Mouse (Mus musculus) adrenal gland, adult 10 weeks (tissue): ENCODE measurements around the gene Hapln1. TPM values are rescaled to one million over a fixed set of nuclear protein-coding genes. Genes with fewer than 3 reads are reported as not detected.

Experiments
- polyA plus RNA-seq: library from polyadenylated mRNA; stranded (reverse); fragments of 350-450 nt; fragmentation: Illumina TruSeq; extraction: RNeasy Lipid Tissue Mini Kit (QIAGEN cat#74804); gene quantifications from one replicate; pipeline ENCODE4 v1.2.3, GENCODE M21; 2014; ENCODE audit warnings: low read depth, low replicate concordance

Hapln1 gene
- polyA plus RNA-seq, result 26.6 TPM

DNA sequence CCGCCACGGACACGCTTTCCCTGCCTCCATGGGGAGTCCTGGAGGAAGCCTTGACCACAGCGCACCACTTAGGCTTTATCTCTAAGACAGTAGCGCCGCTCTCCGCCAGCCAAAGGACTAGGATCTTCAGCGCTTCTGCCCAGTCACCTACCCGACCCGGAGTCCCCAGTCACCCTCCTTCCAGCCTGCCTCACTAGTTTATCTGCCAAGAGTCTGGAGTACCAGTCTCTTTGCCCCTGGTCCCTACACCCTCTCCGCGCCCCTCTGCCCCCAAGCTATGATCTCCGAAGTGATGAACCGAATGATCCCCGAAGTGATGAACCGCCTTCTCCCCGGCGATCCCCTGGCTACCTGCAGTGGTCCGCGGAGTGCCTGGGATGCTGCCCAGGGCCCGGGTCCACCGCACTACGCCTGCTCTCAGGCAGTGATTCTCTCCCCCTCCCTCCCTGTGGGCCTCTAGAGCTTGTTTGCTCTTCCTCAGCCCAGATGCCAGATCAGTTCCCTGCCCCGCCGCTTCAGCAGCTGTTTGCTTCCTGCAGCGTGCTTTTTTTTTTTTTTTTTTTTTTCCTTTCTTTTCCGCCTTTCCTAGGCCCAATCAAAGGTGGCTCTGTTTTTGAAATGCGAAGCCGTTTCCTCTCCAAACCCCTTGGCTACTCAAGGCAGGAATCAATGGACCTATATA is at the start of gene Hapln1:
Gene Hapln1, plus strand, starts transcription at position 592 of the 682 bp plus-strand sequence.

Other genes starting within 250 kb of the Hapln1 start
- 2.9 TPM for gene Vcan, start 202.7 kb downstream of the Hapln1 start, polyA plus RNA-seq